Mouse (Mus musculus): ENCODE data around the gene Cryba4. TPM values are rescaled to one million over a fixed set of nuclear protein-coding genes. Genes with fewer than 3 reads are reported as not detected.

Cryba4 gene
- total RNA-seq, 2 experiments from 2014 or later = 0.61 TPM; not detected in 1

- no peak for DNase-seq
- intact Hi-C loops (cut with DNase I) = loop anchor here (5.0 kb wide), 2 partner anchors 34 to 184 kb away; partner anchors contain the start of gene Tpst2
Measured at GRCm38 (mm10) chr5:112243539-112244274, 8.6 kb downstream of the Cryba4 start.

DNA sequence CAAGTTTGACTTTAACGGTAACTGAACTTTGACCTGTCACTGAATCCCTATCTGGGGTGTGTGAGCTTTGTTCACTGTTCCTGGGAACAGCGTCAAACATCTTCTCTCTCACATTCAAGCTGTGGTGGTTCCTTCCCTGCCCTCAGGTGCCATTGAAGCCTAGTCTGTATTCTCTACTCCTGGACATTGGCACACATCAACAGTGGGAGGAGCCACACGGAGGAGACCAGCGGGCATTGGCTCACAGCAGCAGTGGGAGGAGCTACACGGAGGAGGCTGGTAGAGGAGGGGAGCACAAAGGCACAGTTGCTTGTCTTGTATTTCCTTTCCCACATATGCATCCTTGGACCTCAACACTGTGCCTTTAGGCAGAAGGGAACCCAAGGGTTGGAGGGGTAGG lies 9.3 kb downstream of the Cryba4 start:
- intact Hi-C loops (cut with DNase I) = loop anchor here (5.0 kb wide), 2 partner anchors 34 to 184 kb away; partner anchors contain the start of gene Tpst2
- no peak for DNase-seq

- DNase-seq = no peak
- intact Hi-C loops (cut with DNase I) = loop anchor here (5.0 kb wide), 2 partner anchors 35 to 185 kb away; partner anchors contain the start of gene Tpst2
Measured at GRCm38 (mm10) chr5:112242361-112242778, 9.9 kb downstream of the Cryba4 start.

DNA sequence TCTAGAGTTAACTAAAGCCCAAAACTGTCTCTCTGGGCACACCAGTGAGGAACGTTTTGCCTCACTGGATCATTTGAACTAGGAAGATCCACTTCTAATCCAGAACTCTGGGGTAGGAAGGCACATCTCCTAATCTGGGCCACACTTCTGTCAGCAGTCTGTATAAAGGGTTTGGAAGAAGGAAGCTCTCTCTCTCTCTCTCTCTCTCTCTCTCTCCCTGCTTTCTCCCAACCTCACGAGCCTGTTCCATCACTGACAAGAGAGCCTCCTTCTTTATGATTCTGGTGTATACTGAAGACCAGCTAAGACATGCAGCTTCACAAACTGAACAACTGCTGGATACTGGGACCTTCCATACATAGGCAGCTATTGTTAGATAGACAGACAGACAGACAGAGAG lies 10.5 kb downstream of the Cryba4 start:
- intact Hi-C loops (cut with DNase I) = loop anchor here (5.0 kb wide), 2 partner anchors 35 to 185 kb away; partner anchors contain the start of gene Tpst2

DNA sequence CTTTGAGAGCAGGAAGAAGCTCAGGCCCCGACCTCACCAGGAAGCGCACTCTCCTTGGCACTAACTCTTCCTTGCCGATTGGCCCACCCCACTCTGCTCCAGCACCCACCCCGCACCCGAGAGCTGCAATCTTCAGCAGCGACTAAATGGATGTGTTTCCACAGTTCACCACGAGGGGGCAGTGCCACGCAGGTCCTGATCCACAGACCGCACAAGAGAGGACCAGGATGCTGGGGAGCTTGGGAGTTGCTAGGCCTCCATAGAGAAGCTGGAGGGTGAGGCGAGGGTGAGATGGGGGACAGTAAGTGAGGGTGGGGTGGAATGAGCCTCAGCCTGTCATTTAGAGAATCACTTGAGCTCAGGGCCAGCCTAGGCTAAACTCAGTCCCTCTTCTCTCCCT lies 11.6 kb downstream of the Cryba4 start:
- DNase-seq = peak; percentile 80 to 83
- intact Hi-C loops (cut with DNase I) = loop anchor here (1.0 to 5.0 kb wide), 3 partner anchors 37 to 187 kb away; partner anchors contain the start of gene Tpst2

More for the DNA sequence above, 10.5 kb downstream of the Cryba4 start:
- no peak for DNase-seq

- DNase-seq = no peak
- intact Hi-C loops (cut with DNase I) = no loop called here
Measured at GRCm38 (mm10) chr5:112238781-112239482, 13.4 kb downstream of the Cryba4 start.

- DNase-seq = no peak
- intact Hi-C loops (cut with DNase I) = no loop called here
Measured at GRCm38 (mm10) chr5:112237866-112238570, 14.3 kb downstream of the Cryba4 start.

GRCm38 (mm10) chr5:112237439-112237838 lies 14.9 kb downstream of the Cryba4 start:
- intact Hi-C loops (cut with DNase I) = no loop called here
- DNase-seq = no peak

DNA sequence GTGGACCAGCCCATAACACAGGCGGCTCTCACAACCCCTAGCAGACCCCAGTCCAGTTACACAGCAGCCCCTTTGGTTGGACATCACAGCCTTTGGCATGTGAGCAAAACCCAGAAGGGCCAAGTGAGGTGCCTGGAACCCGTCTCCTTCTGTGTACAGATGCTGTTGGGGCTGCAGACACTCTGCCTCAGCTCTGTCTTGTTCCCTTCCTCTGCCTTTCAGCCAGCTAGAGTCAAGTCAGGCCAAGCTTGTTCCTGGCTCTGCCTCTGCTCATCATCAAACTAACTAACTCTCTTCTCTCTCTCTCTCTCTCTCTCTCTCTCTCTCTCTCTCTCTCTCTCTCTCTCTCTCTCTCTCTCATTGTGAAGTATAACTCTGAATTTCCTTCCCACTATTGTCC lies 15.7 kb downstream of the Cryba4 start:
- DNase-seq = no peak
- intact Hi-C loops (cut with DNase I) = no loop called here

DNA sequence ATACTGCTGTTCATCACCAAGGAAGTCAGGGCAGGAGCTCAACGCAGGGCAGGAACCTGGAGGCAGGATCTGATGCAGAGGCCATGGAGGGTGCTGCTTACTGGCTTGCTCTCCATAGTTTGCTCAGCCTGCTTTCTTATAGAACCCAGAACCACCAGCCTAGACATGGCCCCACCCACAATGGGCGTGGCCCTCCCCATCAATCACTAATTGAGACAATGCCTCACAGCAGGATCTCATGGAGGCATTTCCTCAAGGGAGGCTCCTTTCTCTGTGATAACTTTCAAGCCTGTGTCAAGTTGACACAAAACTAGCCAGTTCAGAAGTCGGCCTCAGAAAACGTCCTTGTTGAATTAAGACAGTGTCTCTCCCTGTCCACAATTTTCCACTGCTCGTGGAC lies 16.5 kb downstream of the Cryba4 start:
- no peak for DNase-seq
- intact Hi-C loops (cut with DNase I) = no loop called here

DNA sequence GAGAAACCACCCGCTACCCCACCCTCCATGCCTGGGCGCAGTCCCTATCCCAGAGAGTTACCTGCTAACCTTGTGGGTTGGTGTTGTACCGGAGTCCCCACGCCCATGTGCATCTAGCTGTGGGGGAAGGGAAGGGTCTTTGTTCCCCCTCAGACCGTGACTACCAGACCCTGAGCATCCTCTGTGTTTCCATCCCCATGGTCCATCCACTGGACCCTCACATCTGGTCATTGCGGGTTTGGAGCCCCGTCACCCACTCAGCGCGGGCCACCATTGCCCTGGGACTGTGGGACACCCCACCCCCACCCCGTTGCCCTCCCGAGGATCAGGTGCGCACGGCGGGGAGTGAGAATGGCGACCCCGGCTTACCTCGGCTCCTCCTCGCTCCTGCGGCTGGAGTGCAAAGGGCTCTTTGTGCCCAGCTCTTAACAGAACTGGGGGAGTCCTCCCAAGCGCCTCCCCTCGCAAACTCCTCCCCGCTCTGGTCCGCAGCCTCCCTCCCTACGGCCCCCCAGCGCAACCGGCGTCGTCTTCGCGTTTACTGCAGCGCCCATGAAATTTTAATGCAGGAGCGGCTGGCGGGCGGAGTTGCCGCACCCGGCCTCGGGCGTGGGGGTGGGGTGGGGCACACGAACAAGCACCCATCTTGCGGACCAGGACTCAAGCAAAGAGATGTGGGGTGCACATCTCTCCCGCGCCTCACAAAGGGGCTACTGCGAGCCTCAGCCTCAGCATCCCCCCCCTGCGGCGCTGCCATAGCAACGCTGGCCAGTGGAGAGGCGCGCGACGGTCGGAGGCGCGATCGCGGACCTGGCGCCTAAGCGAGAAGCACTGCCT lies 23.9 kb downstream of the Cryba4 start:
- DNase-seq = no peak
- intact Hi-C loops (cut with DNase I) = no loop called here

GRCm38 (mm10) chr5:112227898-112228239 lies 24.4 kb downstream of the Cryba4 start:
- no peak for DNase-seq
- intact Hi-C loops (cut with DNase I) = no loop called here

- DNase-seq = peak in 1 of 2 experiments; percentile 30
- intact Hi-C loops (cut with DNase I) = no loop called here
Measured at GRCm38 (mm10) chr5:112227354-112227753, 25.0 kb downstream of the Cryba4 start.

- intact Hi-C loops (cut with DNase I) = no loop called here
- no peak for DNase-seq
Measured at GRCm38 (mm10) chr5:112225591-112225990, 26.7 kb downstream of the Cryba4 start.

DNA sequence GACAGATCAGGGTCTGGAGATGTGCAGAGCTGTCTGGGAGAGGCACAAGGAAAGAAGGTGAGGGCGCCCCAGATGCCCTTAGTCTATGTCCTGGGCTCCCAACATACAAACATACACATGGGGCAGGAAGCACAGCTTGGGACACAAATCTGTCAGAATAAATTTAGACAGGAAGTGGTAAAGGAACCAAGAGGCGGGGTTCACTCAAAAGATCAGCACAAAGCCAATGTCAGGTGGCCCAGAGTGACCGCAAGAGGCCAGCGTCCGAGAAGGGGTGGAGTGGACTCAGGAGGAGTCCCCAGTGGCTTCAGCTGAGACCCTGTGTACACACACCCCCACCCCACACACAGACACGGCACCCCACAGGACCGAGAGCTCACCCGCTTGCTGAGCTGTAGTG lies 32.1 kb downstream of the Cryba4 start:
- intact Hi-C loops (cut with DNase I) = no loop called here
- DNase-seq = no peak

- no peak for DNase-seq
- intact Hi-C loops (cut with DNase I) = no loop called here
Measured at GRCm38 (mm10) chr5:112219398-112219797, 32.9 kb downstream of the Cryba4 start.

GRCm38 (mm10) chr5:112218679-112219078 lies 33.6 kb downstream of the Cryba4 start:
- intact Hi-C loops (cut with DNase I) = no loop called here
- DNase-seq = no peak

- intact Hi-C loops (cut with DNase I) = no loop called here
- DNase-seq = no peak
Measured at GRCm38 (mm10) chr5:112217031-112217430, 35.3 kb downstream of the Cryba4 start.

- intact Hi-C loops (cut with DNase I) = no loop called here
Measured at GRCm38 (mm10) chr5:112216335-112216734, 36.0 kb downstream of the Cryba4 start.

DNA sequence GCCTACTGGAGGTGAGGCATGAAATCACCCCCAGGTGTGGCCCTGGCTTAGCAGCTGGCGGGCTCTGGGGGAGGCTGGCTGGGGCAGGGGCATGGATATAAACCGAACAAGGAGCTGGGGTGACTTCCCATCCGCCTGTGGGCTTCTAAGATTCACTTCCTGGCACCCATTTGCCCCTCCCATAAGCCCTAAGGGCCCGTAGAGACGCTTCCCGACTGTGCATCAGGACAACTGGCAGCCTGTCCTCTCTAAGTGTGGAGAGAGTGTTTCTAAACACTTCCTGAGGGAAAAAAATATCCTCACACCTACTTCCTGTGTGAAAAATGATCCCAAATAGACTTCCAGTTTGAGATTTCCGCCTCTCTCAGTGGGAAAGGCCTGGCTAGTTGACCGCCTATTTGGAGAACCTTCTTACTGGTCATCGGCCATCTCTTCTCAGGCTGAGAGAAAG lies 36.5 kb downstream of the Cryba4 start:
- DNase-seq = no peak
- intact Hi-C loops (cut with DNase I) = no loop called here

More at GRCm38 (mm10) chr5:112216335-112216734, 36.0 kb downstream of the Cryba4 start:
- DNase-seq = no peak

All from gastrocnemius, postnatal 36 days (tissue).